Mouse (Mus musculus): ENCODE results near the gene Olfr1423.
"Not testable (repeated sequence)": the region's sequence is repeated elsewhere in the genome, so short reads cannot be mapped to it uniquely, and the experiment has no call there.

Gene Olfr1423

DNA sequence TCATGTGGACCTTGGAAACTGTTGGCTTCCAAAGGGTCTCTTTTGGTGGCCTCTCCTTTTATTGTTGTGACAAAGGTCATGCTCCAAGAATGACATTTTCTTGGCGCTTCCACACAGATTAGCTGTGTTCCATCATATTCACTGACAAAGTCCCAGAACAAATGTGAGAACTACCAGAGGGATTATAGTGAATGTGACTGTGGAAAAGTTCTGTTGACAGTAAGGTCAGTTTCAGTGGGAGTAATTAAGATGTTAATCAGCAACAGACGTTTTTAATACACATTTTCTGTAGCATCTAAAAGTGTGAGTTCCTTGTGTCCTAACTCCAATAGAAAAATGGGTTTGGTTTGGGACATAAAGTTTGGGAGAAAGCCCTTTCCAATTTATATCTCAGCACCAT lies at the start of gene Olfr1423:
Gene Olfr1423 (minus strand): TSS at position 101 of the 400 bp plus-strand sequence.
- in situ Hi-C loops (cut with MboI; ENCODE audit: low sequenced_read_pairs) = no loop called here

DNA sequence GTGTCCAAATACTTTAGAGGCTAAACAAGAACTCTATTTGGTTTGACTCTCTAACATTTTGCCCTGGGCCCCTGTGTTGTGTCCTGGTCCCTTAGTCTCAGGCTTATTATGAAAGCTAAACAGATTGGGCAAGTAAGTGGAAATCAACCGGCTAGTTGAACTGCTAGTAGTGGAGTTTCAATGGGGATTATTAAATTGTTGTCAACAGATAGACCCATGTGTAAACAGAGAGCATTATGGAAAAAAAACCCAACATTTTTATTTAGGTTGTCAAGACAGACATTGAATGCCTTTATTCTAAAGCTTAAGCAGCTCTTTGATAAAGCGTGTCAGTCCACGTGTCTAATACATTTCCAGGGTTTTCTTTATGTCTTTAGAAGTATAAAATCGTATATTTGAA lies 36.5 kb upstream of the Olfr1423 start, which contains the start of gene Olfr1425:
Gene Olfr1425 (minus strand): TSS at position 101 of the 400 bp plus-strand sequence.
- in situ Hi-C loops (cut with MboI; ENCODE audit: low sequenced_read_pairs) = not testable (repeated sequence)

DNA sequence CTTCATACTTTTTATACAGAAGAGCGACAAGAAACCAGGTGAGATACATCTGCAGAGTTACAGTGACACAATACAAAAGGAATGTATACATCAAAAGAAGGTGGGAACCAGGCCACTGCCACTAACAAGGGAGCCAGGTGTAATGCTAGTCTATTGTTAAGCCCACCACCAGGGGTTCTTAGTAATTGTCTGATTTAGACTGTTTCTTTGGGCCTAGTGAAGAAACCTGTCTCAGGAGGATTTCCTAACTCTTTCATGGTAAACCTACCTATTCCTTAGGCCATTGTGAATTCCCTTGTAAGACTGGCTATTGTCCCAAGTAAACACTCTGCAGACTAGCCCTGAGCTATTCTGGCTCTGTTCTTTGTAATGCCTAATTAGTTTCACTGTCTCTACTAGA lies 28.4 kb upstream of the Olfr1423 start:
- in situ Hi-C loops (cut with MboI; ENCODE audit: low sequenced_read_pairs) = not testable (repeated sequence)

DNA sequence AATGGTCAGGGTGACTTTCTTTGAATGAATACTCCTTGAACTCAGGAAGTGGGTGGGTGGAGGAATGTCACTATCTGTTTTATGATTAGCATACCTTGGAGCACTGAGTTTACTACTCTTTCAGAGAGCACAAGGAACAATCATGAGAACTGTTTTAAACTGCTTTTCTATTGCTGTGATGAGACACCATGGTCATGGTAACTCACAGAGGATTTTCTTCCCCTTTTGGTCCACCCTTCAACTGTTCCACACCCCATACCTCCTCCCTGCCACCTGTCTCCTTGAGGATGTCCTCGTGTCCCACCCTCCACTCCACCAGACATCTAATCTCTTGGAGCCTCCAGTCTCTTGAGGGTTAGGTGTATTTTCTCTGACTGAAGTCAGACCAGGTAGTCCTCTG lies 26.7 kb upstream of the Olfr1423 start:
- in situ Hi-C loops (cut with MboI; ENCODE audit: low sequenced_read_pairs) = not testable (repeated sequence)

DNA sequence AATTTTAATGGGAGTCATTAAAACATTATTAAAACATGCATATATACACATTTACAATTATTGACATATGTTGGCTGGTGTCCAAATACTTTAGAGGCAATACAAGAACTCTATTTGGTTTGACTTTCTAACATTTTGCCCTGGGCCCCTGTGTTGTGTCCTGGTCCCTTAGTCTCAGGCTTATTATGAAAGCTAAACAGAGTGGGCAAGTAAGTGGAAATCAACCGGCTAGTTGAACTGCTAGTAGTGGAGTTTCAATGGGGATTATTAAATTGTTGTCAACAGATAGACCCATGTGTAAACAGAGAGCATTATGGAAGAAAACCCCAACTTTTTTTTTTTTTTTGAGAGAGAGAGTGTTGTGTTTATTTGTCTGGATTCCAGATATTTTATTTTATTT lies 21.5 kb upstream of the Olfr1423 start, which contains the start of gene Olfr1424:
Gene Olfr1424 (minus strand): TSS at position 101 of the 400 bp plus-strand sequence.
- in situ Hi-C loops (cut with MboI; ENCODE audit: low sequenced_read_pairs) = not testable (repeated sequence)

DNA sequence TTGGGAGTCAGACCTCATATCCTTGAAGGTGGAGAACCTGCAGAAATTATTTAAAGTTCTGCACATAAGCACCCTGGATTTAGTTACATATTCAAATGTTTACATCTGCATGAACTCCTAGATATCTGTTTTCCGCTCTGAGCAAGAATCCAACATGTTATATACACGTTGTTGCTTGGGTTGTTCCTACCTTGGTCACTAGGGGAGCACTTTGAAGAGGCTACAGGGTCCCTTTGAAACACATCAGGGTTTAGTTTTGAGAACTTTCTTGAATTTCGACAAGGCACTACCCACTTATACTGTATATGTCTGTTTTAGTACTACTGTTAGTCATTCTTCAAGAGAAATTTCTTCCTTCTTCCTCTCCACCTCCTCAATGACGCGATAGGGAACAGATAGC lies 2.0 kb upstream of the Olfr1423 start:
- in situ Hi-C loops (cut with MboI; ENCODE audit: low sequenced_read_pairs) = no loop called here

DNA sequence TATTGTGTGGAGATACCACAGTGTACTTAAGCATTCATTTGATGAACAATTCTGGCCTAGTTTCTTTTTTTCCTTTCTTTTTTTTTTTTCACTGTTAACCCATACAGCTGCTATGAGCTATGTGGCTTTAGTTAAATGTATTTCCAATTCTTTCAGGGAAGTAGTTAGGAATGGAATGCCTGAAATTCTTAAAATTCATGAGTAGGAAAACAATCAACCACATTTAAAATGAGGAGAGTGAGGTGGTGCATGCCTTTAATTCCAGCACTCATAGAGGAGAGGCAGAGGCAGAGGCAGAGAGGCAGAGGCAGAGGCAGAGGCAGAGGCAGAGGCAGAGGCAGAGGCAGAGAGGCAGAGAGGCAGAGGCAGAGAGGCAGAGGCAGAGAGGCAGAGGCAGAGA lies 3.4 kb downstream of the Olfr1423 start:
- in situ Hi-C loops (cut with MboI; ENCODE audit: low sequenced_read_pairs) = no loop called here

DNA sequence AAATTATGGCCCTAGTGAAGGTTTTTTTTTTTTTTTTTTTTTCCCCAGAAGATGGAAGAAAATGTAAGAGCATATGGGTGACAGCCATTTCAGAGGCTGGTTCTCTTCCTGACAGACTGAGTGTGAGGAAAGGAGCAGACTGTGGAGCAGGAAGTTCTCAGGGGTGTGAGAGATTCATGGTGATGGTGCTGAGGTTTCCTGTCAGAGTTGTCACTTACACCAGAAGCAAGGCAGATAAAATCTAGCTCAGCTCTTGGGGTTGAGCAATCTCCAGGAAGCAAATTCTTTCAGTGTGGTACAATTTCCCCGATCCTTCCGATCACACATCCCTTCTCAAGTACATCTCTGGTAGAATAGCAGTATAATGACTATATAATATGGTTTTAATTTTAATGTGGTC lies 14.5 kb downstream of the Olfr1423 start:
- in situ Hi-C loops (cut with MboI; ENCODE audit: low sequenced_read_pairs) = no loop called here

DNA sequence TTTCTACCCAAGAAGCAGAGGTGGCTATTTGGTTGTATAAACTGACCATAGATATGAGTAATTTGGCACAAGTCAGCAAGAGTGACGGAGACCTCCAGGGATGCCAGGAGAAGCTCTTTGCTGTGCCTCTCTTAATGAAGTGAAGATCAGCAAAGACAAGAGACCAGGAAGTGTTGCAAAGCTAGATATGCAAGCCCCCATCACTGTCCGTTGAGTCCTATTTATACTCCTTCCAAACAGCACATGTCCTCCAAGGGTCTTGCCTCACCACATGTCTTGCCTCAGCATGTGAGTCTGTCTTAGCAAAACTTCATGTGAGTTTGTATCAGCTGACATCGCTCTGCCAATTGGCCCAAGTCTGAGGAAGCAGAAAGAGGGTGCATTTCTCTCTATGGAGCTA lies 15.8 kb downstream of the Olfr1423 start:
- in situ Hi-C loops (cut with MboI; ENCODE audit: low sequenced_read_pairs) = no loop called here

DNA sequence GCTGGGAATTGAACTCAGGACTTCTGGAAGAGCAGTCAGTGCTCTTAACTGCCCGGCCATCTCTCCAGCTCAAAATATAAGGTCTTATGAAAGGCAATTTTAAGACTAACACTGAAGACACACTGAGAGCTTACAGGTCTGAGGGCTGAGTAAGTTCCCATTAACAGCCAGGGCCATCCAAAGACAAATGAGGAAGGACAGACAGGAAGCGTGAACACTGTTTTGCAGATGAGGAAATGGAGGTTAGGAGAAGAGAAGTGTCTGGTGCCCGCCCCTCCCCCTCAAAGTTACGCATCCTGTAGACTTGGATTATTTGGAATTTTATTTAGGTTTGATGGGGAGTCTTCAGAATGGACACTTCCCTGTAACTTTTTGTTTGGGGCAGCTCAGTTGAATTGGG lies 17.0 kb downstream of the Olfr1423 start:
- in situ Hi-C loops (cut with MboI; ENCODE audit: low sequenced_read_pairs) = loop anchor here (25.0 kb wide), 1 partner anchor 412 kb away; the partner anchor contains the start of genes Ms4a2 and Ms4a6d

DNA sequence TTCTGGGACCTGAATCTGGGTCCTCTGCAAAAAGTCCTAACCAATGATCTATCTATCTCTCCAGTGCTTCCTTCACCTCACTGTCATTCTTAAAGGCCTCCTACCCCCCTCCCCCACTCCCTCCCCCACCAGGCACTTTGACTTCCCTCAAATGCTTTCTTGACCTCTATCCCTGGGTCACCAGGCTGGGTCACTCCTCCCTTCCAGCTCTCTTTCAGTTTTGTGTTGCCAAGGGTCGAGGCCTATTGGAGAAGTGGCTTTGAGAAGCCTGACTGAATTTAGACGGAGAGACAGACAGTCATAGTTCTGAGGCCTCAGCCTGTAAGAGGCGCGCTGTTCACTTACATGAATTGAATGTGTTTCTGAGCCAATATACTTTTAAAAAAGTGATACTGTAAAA lies 24.9 kb downstream of the Olfr1423 start:
- in situ Hi-C loops (cut with MboI; ENCODE audit: low sequenced_read_pairs) = loop anchor here (25.0 kb wide), 1 partner anchor 404 kb away; the partner anchor contains the start of genes Ms4a2 and Ms4a6d

DNA sequence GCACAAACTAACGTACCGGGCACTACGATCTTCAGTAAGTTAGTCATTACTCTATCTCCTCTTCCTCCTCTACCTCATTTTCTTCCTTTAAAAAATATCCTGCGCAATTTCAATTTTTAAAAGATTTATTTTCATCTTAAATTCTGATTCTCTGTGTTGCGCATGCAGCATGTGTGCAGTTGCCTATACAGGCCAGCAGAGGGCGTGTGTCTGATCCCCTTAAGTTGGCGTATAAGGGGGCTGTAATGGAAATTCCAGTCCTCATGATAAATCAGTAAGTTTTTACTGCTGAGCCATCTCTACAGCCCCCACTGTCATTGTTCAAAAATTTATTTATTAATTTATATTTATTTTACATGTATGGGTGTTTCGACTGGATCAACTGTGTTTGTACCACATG lies 25.4 kb downstream of the Olfr1423 start:
- in situ Hi-C loops (cut with MboI; ENCODE audit: low sequenced_read_pairs) = loop anchor here (25.0 kb wide), 1 partner anchor 403 kb away; the partner anchor contains the start of genes Ms4a2 and Ms4a6d

DNA sequence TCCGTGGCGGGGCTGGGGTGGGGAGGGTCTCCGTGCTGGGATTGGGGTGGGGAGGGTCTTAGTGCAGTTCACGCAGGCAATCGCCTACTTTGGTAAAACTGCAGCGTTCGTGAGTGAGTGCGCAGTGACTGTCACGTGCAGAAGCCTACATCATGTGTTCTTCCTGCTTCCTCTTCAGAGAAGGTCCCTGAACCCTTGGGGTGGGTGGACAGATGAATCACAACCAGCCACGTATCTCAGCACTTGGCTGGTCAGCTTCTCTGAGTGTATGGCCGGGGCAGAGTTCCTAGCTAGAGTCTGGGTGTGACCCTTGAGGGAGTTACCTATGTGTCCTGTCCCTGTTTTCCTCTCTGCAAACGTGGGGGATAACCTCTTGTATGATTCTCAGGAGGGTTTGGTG lies 27.9 kb downstream of the Olfr1423 start:
- in situ Hi-C loops (cut with MboI; ENCODE audit: low sequenced_read_pairs) = loop anchor here (25.0 kb wide), 1 partner anchor 401 kb away; the partner anchor contains the start of genes Ms4a2 and Ms4a6d

DNA sequence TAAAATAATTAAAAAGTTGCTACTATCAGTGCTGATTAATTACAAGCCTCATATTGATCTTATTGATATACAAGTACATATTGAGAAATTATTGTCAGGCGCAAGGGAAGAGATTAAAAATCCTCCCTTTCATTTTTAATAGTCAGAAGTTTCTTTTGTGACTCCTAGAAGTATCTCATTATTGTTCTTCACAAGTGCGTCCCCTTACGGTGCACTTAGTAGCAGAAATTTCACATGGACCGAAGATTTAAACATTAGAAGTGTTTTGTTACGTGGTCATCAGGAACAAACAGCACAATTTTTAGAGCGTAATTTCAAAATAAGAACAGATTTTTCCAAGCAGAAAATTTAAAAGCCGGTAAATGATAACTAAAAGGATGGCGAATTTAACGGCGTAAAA lies 28.5 kb downstream of the Olfr1423 start:
- in situ Hi-C loops (cut with MboI; ENCODE audit: low sequenced_read_pairs) = loop anchor here (25.0 kb wide), 1 partner anchor 400 kb away; the partner anchor contains the start of genes Ms4a2 and Ms4a6d

DNA sequence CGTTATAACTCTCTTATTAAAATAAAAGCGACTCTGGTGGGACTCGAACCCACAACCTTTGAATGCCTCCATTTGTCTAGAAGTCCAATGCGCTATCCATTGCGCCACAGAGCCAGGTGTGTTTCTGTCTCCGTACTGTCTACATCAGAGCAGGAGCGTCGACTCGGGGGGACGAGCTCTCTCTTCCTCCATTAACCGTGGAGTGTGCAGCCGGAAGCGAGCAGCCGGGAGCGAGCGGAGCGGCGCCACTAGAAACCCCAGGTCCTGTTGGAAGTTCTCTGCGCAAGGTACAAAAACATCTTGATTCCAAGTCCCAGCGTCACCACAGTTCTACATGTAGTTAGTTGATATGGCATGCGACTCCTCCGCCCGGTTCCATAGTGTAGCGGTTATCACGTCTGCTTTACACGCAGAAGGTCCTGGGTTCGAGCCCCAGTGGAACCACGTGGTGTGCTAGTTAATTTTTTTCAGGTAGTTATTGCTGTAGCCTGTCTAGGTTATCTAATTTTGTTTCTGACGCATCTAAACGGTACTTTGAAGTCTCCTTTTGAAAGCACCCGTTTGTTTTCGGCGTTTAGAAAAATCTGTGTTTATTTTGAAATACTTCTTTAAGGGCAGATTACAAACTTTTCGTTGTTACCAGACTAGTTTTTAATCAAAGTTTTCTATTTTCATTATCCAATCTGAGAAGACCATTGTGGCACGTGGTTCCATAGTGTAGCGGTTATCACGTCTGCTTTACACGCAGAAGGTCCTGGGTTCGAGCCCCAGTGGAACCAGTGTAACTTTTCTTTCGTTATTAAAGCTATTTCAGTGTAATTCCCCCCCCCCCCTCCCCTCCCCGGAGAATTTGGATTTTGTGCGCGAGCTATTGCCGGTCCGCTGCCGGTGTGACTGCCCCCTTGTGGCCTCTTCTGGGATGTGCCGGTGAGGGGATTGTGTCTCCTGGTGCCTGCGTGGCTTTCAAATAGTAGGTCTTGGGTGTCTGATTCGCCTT lies 29.3 kb downstream of the Olfr1423 start:
- in situ Hi-C loops (cut with MboI; ENCODE audit: low sequenced_read_pairs) = loop anchor here (25.0 kb wide), 1 partner anchor 400 kb away; the partner anchor contains the start of genes Ms4a2 and Ms4a6d

DNA sequence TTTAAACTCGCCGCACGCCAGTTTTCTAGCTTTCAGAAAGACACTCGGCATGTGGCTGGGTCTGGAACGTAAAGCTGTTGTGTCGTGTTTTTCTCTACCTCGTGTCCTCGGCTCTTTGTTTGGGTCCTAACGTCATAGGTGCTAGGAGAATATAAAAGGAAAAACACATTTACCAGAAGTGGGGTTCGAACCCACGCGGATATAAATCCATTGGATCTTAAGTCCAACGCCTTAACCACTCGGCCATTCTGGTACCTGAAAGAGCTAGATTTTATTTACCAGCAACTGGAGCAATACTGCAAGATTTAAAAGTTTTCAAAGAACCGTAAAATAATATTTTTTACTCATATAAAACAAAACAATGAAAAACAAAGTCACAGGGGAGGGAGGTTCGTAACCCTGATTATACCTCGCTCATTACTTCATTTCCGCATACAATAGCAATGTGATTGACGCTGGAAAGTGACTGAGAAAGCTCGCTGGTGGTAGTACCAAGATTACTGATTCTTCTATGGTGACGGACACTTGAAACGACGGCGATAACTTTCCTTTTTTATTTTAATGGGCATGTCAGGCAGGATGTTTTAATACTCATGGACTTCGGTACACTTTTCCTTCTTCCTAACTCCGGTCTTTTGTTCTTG lies 30.1 kb downstream of the Olfr1423 start:
- in situ Hi-C loops (cut with MboI; ENCODE audit: low sequenced_read_pairs) = loop anchor here (25.0 kb wide), 1 partner anchor 399 kb away; the partner anchor contains the start of genes Ms4a2 and Ms4a6d

DNA sequence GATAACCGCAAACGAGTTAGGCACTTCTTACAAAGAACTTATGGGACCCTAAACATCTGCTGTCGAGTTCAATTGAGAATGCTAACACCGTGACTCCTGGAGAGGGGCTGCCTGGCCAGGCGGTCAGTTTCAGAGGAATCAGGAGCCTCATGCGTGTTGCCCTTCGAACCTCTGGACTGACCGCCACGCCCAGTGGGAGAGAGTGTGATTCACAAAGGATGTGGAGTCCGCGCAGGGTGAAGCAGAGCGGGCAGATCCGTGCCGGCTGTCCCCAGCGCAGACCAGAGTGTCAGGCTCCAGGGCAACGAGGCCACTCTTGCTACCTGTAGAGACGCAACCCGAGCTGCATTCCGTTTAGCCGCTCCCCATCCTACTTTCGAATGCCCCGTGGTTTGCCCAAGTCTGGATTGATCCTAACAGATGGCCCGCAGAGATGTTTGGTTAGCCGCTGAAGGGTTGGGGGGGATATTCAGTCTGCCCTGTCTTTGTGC lies 30.8 kb downstream of the Olfr1423 start:
- in situ Hi-C loops (cut with MboI; ENCODE audit: low sequenced_read_pairs) = loop anchor here (25.0 kb wide), 1 partner anchor 398 kb away; the partner anchor contains the start of genes Ms4a2 and Ms4a6d

DNA sequence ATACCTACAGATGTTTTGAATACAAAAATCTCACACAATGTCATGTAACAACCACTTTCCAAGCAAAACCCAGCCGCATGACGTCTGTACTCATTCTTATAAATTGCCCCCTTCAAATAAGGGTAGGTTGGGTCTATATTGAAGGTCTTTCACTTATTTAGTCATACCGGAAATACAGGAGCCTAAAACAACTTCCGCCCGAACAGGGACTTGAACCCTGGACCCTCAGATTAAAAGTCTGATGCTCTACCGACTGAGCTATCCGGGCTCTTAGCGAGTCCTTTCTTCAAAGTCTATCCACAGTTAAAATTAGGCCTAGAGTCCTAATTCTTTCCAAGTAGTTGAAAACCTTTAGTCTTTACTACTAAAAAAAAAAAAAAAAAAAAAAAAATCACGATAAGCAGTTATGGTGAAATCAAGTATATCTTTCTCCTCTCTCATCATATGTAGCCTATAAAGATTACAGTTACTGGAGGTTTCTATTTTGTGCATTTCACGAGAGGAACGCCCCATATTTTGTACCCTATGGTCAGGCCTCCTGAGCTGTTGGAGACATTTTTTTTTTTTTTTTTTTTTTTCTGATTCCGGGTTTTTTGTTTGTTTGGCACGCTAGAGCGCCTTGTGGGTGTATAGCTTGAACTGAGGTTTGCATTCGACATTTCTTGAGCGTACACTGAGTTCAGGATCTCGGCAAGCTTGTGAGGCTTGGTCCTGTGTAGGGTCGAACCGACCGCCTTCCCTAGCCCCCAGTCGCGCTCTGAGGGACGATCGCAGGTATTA lies 31.4 kb downstream of the Olfr1423 start:
- in situ Hi-C loops (cut with MboI; ENCODE audit: low sequenced_read_pairs) = loop anchor here (25.0 kb wide), 1 partner anchor 397 kb away; the partner anchor contains the start of genes Ms4a2 and Ms4a6d

DNA sequence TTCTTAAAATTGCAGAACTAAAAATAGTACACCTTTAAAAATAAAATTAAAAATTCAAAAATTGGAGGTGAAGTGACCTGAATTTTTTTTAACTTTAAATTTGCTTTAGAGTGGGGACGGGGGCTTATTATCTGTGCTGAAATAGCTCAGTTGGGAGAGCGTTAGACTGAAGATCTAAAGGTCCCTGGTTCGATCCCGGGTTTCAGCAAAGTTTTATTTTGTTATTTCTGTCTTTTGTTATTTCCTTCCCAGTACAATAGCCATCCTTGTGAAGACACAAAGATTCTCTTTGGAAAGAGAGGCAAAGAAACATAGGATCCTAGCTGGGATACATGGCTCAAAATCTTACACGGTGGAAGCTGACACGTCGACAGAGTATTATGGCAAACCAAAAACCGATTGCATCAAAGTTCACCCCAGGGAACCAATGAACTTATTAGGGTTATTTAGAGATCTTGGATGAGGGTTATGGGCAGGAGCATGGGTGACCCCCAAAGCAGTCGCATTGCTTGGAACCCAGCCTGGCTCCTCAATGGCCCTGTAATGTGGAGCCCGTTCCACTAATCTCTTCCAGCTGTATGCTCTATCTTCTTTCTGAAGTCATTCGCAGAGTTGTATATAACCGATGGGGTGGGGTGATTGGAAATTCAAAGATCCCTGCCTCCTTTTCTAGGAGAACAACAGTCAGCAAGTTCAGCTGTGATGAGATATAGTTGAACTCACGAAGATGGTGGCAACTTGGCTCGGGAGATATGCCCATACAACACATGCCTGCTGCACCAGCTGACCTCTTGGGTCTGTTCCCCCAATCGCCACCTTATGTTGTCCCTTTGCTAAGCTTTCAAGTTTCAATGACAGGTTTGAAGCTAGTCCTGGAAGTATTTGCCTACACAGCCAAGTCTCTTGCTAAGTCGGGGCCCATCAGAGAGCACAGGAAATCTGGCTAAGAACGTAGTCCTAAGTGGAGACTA lies 32.4 kb downstream of the Olfr1423 start:
- in situ Hi-C loops (cut with MboI; ENCODE audit: low sequenced_read_pairs) = loop anchor here (25.0 kb wide), 1 partner anchor 396 kb away; the partner anchor contains the start of genes Ms4a2 and Ms4a6d
